Mouse (Mus musculus) right cerebral cortex, adult 18-20 months (tissue): ENCODE data around the gene Phf21a.

Source experiments
- DNase-seq: peaks from one replicate; pipeline ENCODE4 v3.0.0; 2022; ENCODE audit warnings: mixed read lengths

The Phf21a gene

DNA sequence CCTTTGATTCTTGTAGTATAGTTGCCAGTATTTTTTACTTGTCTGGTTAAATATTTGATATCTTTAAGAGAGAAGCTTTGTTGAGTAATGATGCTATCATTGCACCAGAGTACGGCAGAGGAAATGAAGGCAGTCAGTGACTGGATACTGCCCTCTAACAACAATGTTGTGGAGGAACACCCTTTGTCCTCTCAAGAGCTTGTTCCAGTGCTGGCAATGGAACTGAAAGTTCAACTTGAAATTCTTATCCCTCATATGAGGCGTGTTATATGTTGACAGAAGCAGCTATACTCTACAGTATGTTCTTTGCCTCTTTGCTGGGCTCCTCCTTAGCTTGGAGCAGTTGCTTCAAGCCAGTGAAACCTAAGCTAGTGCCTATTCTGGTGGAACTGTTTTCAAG, 147.4 kb downstream of the Phf21a start:
- no peak for DNase-seq

DNA sequence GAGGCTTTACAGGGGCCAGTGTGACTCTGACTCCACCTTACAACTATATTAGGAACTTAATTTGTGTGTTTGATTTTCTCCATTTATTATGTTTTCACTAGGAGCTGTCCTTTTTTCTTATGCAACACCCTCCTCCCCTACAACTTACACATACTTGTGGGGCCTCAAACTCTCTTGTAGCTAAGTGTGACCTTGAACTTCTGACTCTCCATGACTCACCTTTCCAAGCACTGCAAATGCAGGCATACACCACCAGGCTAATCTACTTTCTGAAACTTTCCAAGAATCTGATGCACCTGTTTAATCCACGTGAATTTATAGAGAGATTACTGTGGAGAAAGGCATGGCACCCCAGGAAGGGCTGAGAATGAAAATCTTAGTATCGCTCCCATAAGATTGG, 147.9 kb downstream of the Phf21a start:
- no peak for DNase-seq

DNA sequence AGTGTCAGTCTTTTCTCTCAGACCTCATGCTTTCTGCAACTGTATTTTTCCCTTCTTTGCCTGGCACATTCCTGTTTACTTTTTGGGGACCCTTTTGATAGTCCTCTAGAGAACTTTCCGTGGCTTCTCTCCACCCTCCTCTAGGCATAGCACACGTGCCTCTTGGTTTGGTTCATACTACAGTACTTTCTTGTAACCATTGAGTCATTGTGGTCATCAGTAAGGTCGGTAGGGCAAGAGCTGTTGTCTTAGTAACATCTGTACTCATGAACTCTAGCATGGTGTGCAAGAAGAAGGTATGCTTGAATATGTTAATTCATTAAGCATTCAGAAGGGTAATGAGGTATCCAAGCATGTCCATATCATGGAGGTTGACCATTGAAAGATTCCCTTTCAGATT, 148.4 kb downstream of the Phf21a start:
- no peak for DNase-seq

DNA sequence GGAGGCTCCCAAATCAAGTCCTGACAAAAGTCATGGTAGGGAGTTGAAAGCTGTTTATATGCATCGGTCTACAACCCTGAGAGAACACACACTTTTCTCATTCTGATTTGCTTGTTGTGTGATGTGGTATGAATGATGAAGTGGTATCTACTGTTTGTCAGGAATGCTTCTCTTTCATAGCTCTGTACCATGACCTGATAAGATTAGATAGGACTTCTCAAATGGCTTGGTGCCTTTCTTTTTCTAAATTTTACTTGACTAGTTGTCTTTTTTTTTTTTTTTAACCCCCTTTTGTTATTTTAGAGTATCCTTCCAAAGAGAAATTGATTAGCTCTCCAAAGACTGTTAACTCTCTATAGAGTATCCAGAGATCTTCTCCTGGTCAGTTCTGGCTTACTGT, 153.2 kb downstream of the Phf21a start:
- DNase-seq: no peak

DNA sequence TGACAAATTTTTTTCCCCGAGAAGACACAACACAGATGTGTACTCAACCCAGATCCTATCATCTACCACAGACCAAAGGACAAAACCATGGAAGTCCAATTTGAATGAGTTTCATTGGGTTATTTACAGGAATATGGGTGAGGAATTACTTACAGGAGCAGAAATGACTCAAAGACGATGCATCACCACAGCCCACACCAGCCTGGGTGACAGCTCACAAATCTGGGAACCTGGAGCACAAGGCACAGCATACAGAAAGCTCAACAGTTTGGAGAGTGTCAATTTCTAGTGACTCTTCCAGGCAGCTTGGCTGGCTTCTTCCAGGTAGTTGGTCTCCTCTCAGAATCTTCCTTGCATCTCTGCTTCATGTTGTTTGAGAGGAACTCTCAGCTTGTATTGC, 154.8 kb downstream of the Phf21a start:
- DNase-seq: peak; percentile 38

DNA sequence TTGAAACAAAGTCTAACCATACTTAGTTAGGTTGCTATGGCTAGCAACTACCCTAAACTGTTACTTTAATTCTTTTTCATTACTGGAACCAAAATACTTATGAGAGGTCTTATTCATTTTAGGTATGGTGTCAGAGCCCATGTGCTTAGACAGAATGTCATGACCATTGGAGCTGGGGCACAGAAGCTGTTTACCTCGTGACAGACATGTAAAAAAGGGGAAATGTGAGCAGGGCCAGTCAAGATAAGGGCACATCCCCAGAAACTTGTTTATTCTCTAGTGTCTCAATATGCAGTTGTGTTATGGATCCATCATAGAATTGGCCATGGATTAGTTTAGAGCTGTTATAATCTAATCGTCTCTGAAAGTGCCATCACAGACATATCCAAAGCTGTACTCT, 157.6 kb downstream of the Phf21a start:
- DNase-seq: no peak

DNA sequence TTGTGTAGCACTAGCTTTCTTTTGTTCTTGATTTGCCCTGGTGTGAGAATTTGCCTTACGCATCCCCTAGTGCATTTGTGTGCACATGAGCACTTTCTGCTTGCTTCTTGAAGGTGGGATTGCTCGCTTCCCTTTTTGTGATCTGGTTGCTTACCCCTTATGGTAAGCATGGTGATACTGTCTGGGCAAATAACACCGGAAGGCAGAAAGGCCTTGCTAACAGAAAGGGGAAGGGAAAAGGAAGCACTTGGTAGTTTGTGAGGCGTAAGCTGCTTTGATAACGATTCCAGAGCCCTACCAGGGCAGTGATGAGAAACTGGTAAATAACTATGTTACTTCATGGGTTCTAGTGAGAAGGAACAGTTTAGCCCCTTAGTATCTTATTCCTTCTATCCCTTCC, 160.9 kb downstream of the Phf21a start:
- DNase-seq: no peak

DNA sequence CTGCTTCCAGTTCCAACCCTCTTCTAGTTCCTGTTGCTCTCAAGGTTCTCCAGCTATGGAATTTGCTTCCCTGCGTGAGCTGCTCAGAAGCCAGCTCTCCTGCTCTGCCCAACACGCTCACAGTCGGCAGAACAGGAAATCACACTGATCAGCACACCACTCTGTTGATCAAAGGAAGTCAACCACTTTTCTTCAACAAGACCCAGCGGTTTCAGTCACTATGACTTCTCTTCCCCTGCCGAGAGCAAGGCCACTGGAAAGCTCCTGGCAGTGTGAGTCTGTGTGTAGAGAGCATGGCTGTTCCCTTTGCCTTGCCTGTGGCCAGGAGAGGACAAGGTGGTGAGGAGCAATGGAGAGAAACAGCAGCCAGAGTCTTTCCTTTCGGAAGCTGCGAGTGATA, 163.2 kb downstream of the Phf21a start:
- DNase-seq: no peak

DNA sequence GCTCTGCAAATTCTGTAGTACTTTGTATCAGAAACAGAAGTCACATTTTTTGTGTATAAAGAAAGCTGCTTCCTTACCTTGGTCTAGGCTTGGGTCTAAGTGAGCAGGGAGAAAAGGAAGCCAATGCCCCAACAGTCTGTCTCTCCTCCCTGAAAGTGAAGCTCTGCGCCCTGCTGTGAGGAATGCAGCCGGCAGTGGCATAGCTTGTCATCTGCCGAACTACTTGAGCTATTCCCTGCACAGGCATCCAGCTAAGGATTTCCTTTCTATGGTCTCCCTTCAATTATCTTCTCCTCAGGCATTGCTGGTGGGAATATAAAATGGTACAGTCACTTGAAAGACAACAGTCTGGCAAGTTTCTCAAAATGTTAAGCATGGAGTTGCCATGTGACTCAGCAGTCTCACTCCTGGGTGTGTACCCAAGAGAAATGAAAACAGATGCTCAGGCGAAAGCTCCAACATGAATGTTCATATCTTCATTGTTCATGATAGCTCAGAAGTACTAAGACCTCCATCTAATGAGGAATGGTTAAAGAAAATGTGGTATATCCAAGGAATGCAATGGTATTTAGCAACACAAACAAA, 164.5 kb downstream of the Phf21a start:
- DNase-seq: no peak

DNA sequence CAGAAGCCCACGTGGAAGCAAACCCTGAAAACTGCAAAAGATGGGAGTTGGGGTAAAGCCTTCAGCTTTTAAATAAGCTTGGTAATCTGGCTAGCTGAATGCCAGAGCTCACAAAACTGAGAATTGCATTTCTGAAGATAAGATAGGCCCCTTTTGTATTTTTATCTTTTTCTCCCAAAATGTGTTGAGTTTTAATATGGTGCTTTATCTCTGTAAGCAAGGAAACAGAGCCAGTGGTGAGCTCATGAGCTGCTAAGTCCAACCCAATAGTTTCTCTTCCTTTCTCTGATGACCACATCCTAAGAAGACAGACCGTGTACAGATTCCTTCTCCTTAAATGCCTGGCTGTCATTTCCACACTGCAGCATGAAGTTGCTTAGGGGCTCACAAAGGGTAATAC, 167.0 kb downstream of the Phf21a start:
- no peak for DNase-seq

DNA sequence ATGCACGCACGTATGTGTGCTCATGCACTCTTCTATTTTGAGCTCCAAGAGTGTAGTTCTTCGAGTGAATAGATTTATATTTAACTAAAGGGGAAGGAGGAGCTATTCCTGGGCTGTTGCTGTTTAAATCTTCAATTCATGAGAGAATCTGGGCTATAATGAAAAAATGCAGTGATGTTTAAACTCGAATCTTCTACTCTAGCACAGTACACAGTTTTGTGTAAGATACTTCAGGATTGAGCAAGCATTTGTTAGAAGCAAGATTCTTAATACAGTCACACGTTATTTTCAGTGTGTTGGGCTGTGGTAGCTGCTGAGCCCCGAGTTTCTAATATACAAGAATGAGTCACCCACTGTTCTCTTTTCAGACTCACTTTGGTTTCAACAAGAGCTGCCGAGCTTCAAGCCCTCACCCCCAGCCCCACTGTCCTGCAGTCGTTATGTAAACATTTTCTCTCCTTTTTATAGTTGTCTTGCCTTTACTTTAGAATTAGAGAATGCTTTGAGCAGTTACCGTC, 173.2 kb downstream of the Phf21a start:
- peak; percentile 32 for DNase-seq

DNA sequence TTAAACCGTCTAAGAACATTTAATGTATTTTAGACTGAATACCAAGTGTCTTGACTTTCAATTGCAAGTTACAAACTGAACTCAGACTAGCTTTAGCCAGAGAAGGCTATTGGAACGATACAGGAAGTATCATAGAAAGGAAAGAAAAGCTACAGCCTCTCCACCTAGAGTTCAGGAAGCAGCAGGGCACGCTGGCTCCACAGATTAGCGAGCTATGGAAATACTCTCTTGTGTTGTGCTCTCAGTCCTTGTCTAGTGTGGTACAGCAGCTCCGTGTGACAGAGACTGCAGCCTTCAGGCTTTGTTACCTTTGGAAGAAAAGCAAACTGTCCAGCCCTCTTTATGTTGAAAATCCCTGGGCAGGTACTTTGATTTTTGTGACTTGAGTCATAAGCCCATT, 176.3 kb downstream of the Phf21a start:
- no peak for DNase-seq

DNA sequence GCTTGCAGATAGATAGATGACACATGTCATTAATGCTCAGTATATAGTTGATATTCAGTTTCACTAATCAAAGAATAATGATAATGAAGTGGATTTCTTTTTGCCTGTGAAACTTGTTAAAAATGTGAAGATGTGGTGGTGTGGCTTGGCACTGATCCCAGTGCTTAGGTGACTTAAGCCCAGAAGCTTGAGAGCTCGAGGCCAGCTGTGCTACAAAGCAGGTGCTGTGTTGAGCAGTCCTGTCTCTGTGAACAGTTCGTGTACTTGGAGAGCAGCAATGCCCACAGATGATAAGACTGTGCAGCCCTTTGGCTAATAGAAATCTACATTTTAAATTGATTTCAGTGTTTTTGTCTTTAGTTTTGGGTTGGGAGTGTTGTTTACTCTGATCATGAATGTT, 179.6 kb downstream of the Phf21a start:
- DNase-seq: no peak

DNA sequence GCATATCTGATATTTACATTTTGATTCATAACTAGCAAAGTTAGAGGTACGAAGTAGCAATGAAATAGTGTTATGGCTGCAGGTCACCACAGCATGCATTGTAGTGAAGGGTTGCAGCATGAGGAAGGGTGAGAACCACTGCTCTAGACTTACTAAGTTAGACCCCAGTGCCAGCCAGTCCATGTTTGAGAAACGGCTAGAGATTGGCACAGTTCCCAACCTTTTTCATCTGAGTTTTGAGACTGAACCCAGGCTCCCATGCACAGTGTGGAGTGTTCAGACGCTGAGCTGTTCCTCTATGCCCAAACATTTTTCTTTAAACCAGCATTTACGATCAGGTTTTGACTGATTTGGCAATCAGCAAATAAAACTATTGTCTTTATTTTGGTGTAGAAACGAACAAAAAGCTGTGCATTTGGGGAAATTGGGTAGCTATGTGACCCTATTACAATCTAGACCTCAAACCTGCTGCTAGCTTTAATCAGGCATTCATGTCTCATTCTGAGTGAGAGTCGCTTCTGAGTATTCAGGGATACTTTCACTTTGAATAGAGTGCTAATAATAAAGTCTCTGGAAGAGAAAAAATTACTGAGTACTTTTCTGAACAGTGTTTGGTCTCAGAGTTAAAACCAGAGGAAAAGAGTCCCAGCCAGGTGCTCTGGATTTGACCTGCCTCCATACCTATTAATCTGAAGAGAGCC, 180.3 kb downstream of the Phf21a start:
- no peak for DNase-seq

DNA sequence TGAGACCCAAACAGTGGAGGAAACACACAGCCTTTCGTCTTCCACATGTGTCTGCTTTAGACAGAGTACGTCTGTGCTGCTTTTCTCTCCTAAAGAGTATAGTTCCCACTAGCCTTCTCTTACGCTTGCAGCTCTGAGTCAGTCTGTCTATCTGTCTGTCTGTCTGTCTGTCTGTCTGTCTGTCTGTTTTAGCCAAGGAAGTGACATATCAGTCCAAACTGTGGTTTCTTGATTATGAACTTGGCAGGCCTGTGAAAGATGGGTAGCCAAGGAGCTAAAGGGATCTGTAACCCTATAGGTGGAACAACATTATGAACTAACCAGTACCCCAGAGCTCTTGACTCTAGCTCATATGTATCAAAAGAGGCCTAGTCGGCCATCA, 180.9 kb downstream of the Phf21a start:
- DNase-seq: no peak

DNA sequence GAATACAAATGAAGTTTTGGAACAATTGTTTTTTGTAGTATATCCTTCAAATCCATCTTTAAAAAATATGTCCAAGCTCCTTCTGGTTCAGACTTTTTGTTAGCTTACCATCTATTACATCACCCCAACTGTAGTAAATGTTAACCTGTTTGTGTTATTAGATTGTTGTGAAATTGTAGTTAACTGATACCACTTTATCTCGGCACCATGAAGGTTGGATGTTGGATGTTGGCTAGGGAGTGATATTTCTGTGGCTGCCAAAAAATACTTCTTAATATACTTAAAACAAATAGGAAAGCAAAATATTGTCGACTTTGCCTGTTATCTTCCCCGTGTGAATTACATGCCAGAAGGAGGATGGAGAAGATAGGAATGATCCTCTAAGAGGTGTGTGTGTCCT, 184.9 kb downstream of the Phf21a start:
- no peak for DNase-seq

DNA sequence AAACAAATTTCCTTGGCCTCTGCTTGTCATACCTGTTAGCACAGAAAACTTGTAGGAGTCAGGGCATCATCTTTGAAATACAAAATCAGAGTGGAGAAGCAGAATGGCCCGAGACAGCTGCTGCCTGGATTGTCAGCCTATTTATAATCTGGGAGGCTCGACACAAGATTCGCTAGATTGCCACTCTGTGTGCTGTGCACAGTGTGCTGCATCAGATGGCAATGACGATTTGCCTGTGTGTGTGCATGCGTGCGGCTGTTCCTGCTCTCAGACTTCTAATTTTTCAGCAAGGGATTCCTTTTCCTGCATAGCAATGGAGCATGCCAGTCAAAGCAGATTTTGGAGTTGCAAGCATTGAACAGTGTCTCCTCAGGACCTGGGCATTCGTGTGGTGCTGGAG, 185.7 kb downstream of the Phf21a start:
- DNase-seq: peak; percentile 56

DNA sequence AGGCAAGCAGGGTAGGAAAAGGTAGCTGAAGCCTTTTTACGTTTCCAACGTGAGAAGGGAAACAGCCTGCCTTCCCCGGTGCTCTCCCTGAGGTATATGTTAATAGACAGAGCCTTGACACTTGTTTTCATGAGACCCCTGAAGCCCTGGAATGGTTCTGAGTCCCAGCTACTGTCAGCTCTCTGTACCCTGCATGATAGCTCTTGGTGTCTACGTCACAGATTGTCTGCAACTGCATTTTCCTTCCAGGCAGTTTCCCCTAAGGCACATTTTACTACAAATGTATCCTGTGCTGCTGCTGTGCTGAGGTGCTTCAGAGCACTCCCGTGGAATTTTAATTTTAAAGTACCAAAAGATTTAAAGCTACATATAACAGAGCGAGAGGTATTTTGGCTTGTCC, 186.5 kb downstream of the Phf21a start:
- no peak for DNase-seq

DNA sequence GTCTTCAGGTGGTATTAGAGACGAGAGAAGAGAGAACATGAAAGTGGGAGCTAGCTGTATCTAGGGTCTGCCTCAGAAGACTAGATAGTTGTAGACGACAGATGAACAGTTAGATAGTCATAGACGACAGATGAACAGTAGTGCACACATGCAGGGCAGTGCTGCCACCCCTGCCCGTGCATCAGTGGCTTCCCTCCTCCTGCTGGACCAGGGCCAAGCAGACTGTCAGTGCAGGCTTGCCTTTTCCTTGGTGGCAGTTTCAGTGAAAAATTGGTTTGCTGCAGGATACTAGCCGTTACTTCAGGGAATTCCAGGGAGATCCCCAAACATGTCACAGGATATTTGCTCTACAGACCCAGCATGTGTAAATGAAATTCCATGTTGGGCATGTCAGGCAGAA, 192.7 kb downstream of the Phf21a start:
- DNase-seq: no peak

DNA sequence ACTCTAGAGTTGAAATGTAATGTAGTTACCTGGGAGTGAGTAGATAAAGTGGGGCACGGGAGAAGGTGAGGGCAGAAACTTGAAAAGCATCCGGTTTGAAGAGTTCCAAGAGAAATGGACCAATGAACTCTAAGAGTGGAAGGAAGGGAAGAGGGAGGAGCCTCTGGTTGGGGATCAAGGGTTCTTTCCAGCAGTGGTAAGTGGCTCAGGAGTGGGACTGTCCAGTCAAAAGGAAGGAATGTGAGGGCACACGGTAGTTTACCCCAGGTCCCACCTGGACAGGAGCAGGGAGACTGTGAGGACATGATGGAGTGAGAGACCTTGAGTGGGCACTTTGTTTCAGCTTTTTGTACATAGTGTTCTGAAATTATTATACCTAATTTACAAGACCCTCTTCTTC, 196.4 kb downstream of the Phf21a start:
- DNase-seq: no peak

DNA sequence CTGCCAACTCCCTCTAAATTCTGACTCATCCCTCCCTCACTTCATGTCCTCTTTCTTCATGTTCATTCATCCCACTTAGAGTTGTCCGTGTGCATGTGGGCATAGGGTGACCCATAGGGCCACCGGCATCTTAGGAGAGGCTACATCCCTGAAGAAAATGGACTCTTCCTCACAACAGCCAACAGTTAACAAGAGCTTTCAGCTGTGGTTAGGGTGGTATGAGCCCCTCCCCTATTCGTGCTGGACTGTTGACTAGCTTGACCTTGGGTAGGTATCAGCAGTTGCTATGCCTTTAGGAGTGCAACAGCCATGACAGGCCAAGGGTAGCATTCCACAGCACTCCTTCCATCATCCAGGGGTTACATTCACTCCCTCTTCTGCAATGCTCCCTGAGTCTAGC, 198.6 kb downstream of the Phf21a start:
- DNase-seq: no peak

DNA sequence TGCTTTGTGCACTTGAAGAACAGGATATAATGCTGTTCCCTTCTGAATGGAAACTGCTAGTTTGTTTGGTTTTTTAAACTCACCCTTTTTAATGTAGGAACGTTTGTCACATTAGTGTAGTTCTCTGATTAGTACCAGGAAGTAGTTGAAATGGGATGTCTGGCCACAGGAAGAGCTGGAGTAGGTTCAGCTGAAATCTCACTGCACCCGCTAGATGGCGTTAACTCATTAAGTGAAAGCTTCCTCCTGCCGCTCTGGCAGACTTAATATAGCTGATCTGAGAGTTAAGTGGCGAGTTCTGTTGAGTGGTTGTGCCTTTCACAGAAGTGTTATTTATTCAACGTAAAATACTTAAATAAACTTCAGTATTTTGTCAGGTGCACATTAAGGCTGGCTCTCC, 203.5 kb downstream of the Phf21a start:
- peak; percentile 74 for DNase-seq

DNA sequence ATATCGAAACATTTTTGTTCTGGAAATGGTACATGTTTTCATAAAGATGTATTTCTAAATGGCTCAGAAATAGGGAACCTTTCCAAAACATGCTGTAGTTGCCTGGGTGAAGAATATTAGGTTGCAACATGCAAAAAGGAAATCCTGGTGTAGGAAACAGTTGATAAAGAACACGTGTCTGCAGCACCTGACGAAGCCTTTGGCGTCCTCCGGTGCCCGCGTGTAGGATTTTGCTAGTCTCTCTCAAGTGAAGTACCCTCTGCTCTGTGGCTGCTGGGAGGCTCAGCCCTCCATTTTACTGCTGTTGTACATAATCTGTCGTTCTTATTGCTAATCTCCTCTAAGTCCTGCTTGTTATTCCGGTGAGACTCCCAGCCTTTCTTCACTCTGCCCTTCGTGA, 207.0 kb downstream of the Phf21a start:
- DNase-seq: no peak

DNA sequence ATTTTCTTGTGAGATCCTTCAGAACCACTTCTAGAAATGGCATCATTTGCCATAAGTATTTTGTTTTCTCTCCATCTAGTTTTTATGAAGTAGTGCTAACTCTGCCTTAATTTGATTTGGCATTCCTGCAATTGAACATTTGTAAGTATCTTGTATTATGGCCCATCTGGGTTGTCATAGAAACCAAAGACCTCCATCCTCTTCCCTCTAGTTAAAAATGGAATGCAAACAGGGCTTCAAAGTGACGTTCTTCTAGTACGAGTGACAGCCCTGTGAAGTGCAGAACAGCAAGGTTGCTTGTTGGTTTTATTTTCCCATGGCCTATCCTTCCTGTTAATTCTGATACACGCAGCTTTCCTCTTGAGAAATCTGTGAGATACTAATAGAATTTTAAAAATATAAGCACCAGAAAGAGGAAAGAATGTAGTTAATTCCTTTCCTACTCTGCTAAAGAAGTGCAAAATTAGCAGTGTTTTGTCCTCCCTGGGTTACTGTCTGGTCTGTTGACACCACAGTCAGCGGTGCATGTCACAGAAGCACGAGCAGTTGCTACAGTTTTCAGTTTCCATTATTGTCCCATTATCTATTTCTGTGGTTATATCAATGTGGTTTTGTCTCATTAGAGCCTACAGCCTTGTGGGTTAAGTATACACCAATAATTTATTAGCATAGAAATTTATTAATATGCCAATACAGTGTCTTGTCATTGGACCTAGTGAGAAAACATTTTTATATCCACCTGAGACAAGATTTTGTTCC, 209.1 kb downstream of the Phf21a start:
- DNase-seq: no peak
